Mouse (Mus musculus): Measurements from ENCODE around the gene Tgfbi. TPM values are rescaled to one million over a fixed set of nuclear protein-coding genes. Genes with fewer than 3 reads are reported as not detected.

Tgfbi gene
- polyA plus RNA-seq, 1 experiment, result 33.8 TPM

DNA sequence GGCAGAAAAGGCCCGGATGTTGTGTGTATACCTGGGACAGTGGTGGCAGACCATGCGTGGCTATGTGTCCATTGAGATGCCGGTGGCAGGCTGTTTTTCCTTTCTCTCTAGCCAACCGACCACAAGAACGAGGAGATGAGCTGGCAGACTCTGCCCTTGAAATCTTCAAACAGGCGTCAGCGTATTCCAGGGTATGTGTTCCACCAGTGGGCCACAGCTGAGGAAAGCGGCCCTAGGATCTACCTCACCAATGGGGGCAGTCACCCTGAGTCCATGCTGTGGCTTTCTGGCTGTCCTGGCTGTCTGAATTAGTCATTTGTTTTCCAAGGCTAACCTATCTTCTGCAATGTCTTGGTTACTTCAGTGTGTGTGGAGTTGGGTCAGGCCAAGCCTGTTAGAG is 27.7 kb downstream of the Tgfbi start:
- 96% methylated on average over 8 of the region's 8 CpGs for WGBS
- TF ChIP-seq POLR2A (IDR thresholded peaks at IDR 0.05; ENCODE audit: control insufficient read depth, extremely low read depth, insufficient read depth, low read length, poor library complexity) (no peak), CTCF (IDR thresholded peaks at IDR 0.05; ENCODE audit: borderline replicate concordance, control insufficient read depth, extremely low read depth, insufficient read depth, low read length, poor library complexity) (no peak)
- DNase-seq, result no peak

GRCm38 (mm10) chr13:56641746-56642145 is 32.4 kb downstream of the Tgfbi start:
- H3K27me3 ChIP-seq (ENCODE audit: control insufficient read depth, insufficient read depth, low read length), result no peaks in the 10 kb centered on the region
- no peak overlapping the region for H3K27ac ChIP-seq (ENCODE audit: control insufficient read depth, insufficient read depth, low read length)
- 87% methylated on average over 2 of the region's 2 CpGs for WGBS
- no peaks in the 10 kb centered on the region for H3K4me1 ChIP-seq (replicated peaks; ENCODE audit: control insufficient read depth, insufficient read depth, low read length)
- DNase-seq, result no peak
- no peak for TF ChIP-seq POLR2A (IDR thresholded peaks at IDR 0.05; ENCODE audit: control insufficient read depth, extremely low read depth, insufficient read depth, low read length, poor library complexity)
- no peak for TF ChIP-seq CTCF (IDR thresholded peaks at IDR 0.05; ENCODE audit: borderline replicate concordance, control insufficient read depth, extremely low read depth, insufficient read depth, low read length, poor library complexity)
- H3K36me3 ChIP-seq (ENCODE audit: control insufficient read depth, insufficient read depth, low read length), result no peaks in the 10 kb centered on the region
- no peak overlapping the region for H3K4me3 ChIP-seq (ENCODE audit: control insufficient read depth, insufficient read depth, low read length)

More for the DNA sequence above, 27.7 kb downstream of the Tgfbi start:
- no peaks in the 10 kb centered on the region for H3K27me3 ChIP-seq (ENCODE audit: control insufficient read depth, insufficient read depth, low read length)
- no peak overlapping the region for H3K27ac ChIP-seq (ENCODE audit: control insufficient read depth, insufficient read depth, low read length)
- no peaks in the 10 kb centered on the region for H3K36me3 ChIP-seq (ENCODE audit: control insufficient read depth, insufficient read depth, low read length)
- H3K4me1 ChIP-seq (replicated peaks; ENCODE audit: control insufficient read depth, insufficient read depth, low read length), result no peaks in the 10 kb centered on the region
- H3K4me3 ChIP-seq (ENCODE audit: control insufficient read depth, insufficient read depth, low read length), result no peak overlapping the region

- no peaks in the 10 kb centered on the region for H3K4me1 ChIP-seq (replicated peaks; ENCODE audit: control insufficient read depth, insufficient read depth, low read length)
- no peaks in the 10 kb centered on the region for H3K27me3 ChIP-seq (ENCODE audit: control insufficient read depth, insufficient read depth, low read length)
- DNase-seq, result no peak
- WGBS, result 96% methylated on average over 3 of the region's 3 CpGs
- H3K36me3 ChIP-seq (ENCODE audit: control insufficient read depth, insufficient read depth, low read length), result no peaks in the 10 kb centered on the region
- no peak overlapping the region for H3K27ac ChIP-seq (ENCODE audit: control insufficient read depth, insufficient read depth, low read length)
- H3K4me3 ChIP-seq (ENCODE audit: control insufficient read depth, insufficient read depth, low read length), result no peak overlapping the region
- TF ChIP-seq POLR2A (IDR thresholded peaks at IDR 0.05; ENCODE audit: control insufficient read depth, extremely low read depth, insufficient read depth, low read length, poor library complexity), result no peak
- no peak for TF ChIP-seq CTCF (IDR thresholded peaks at IDR 0.05; ENCODE audit: borderline replicate concordance, control insufficient read depth, extremely low read depth, insufficient read depth, low read length, poor library complexity)
Measured at GRCm38 (mm10) chr13:56644031-56644430, 34.7 kb downstream of the Tgfbi start.

GRCm38 (mm10) chr13:56645744-56646143 is 36.4 kb downstream of the Tgfbi start:
- WGBS, result 92% methylated on average over 6 of the region's 6 CpGs
- H3K36me3 ChIP-seq (ENCODE audit: control insufficient read depth, insufficient read depth, low read length), result no peaks in the 10 kb centered on the region
- no peak for DNase-seq

DNA sequence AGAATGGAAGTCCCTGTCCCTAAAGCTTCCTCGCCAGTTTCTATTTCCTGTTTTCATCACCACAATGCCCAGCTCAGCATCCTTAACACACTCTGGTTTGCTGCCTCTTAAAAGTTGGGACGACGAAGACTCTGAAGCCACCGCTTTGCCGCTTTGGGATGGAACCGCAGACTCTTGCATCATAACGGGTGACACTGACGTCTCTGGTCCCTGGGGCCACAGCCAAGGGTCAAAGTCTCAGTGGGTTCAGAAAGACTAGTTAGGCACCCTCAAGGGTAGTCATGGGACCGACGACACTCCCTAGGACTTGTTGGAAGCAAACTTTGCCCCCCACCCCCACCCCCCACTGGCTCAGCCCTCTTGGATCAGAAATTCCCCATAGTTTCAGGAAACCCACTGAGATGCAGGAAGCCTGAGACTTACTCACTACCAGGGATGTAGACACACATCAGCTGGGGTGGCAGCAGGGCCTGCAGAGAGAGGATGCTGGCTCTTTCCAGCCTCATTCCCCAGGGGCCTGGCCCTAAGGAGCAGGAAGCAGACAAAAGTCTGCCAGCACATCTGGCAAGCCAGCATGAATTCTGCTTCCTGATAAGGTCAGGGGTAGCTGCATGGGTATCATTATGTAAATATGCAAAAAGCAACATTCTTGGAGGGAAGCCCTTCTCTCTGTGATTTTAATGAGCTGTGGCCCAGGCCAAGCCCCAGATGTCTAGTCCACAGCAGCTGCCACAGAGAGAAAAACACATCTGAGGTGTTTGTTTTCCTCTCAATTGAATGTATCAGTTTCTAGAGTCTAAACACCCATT is 38.5 kb downstream of the Tgfbi start:
- no peak for DNase-seq

More at GRCm38 (mm10) chr13:56645744-56646143, 36.4 kb downstream of the Tgfbi start:
- H3K27ac ChIP-seq (ENCODE audit: control insufficient read depth, insufficient read depth, low read length), result no peak overlapping the region
- H3K4me3 ChIP-seq (ENCODE audit: control insufficient read depth, insufficient read depth, low read length), result no peak overlapping the region
- no peak for TF ChIP-seq CTCF (IDR thresholded peaks at IDR 0.05; ENCODE audit: borderline replicate concordance, control insufficient read depth, extremely low read depth, insufficient read depth, low read length, poor library complexity)
- no peak for TF ChIP-seq POLR2A (IDR thresholded peaks at IDR 0.05; ENCODE audit: control insufficient read depth, extremely low read depth, insufficient read depth, low read length, poor library complexity)
- no peaks in the 10 kb centered on the region for H3K4me1 ChIP-seq (replicated peaks; ENCODE audit: control insufficient read depth, insufficient read depth, low read length)
- H3K27me3 ChIP-seq (ENCODE audit: control insufficient read depth, insufficient read depth, low read length), result no peaks in the 10 kb centered on the region

GRCm38 (mm10) chr13:56650020-56650419 is 40.7 kb downstream of the Tgfbi start:
- no peak for DNase-seq
- Histone ChIP-seq H3K36me3 (ENCODE audit: control insufficient read depth, insufficient read depth, low read length) (no peaks in the 10 kb centered on the region), H3K27me3 (ENCODE audit: control insufficient read depth, insufficient read depth, low read length) (no peaks in the 10 kb centered on the region), H3K4me3 (ENCODE audit: control insufficient read depth, insufficient read depth, low read length) (no peak overlapping the region), H3K27ac (ENCODE audit: control insufficient read depth, insufficient read depth, low read length) (no peak overlapping the region), H3K4me1 (replicated peaks; ENCODE audit: control insufficient read depth, insufficient read depth, low read length) (no peaks in the 10 kb centered on the region)
- no peak for TF ChIP-seq POLR2A (IDR thresholded peaks at IDR 0.05; ENCODE audit: control insufficient read depth, extremely low read depth, insufficient read depth, low read length, poor library complexity)
- TF ChIP-seq CTCF (IDR thresholded peaks at IDR 0.05; ENCODE audit: borderline replicate concordance, control insufficient read depth, extremely low read depth, insufficient read depth, low read length, poor library complexity), result no peak
- 100% methylated on average over 2 of the region's 2 CpGs for WGBS

More for the DNA sequence above, 38.5 kb downstream of the Tgfbi start:
- TF ChIP-seq POLR2A (IDR thresholded peaks at IDR 0.05; ENCODE audit: control insufficient read depth, extremely low read depth, insufficient read depth, low read length, poor library complexity) (no peak), CTCF (IDR thresholded peaks at IDR 0.05; ENCODE audit: borderline replicate concordance, control insufficient read depth, extremely low read depth, insufficient read depth, low read length, poor library complexity) (no peak)
- 85% methylated on average over 10 of the region's 10 CpGs for WGBS
- Histone ChIP-seq H3K4me3 (ENCODE audit: control insufficient read depth, insufficient read depth, low read length) (no peak overlapping the region), H3K27me3 (ENCODE audit: control insufficient read depth, insufficient read depth, low read length) (no peaks in the 10 kb centered on the region), H3K36me3 (ENCODE audit: control insufficient read depth, insufficient read depth, low read length) (no peaks in the 10 kb centered on the region), H3K27ac (ENCODE audit: control insufficient read depth, insufficient read depth, low read length) (no peak overlapping the region), H3K4me1 (replicated peaks; ENCODE audit: control insufficient read depth, insufficient read depth, low read length) (no peaks in the 10 kb centered on the region)
